Mouse (Mus musculus) liver, postnatal 0 days (tissue): ENCODE data around the gene Myo9a.

Source experiments
- CTCF ChIP-seq: sonication (generic); IDR thresholded peaks from 2 replicates; pipeline ENCODE4 v1.5.1; 2016; ENCODE audit warnings: antibody characterized with exemption, low read depth
- EP300 ChIP-seq: IDR thresholded peaks from 2 replicates; pipeline ENCODE4 v1.6.1; 2016; ENCODE audit warnings: antibody characterized with exemption, low read depth, mild to moderate bottlenecking

- TF ChIP-seq CTCF (peak; percentile 80), EP300 (no peak)
These were observed 208.6 kb downstream of the Myo9a start for GRCm38 (mm10) chr9:59959276-59959675.
